Mouse (Mus musculus) cerebellum, adult 2 months (tissue): ENCODE results near the gene Ankrd9.

Experiments used
- CTCF ChIP-seq: fragments of 200-500 bp; IDR thresholded peaks from 2 replicates; pipeline ENCODE4 v1.5.1; 2011; ENCODE audit warnings: low read depth, mild to moderate bottlenecking, control low read depth, low read length, moderate library complexity, borderline replicate concordance; ENCODE audit not compliant: insufficient read depth
- POLR2A ChIP-seq: fragments of 200-500 bp; IDR thresholded peaks from 2 replicates; pipeline ENCODE4 v1.6.1; 2011; ENCODE audit warnings: low read length, control low read depth, borderline replicate concordance; ENCODE audit not compliant: insufficient read depth

DNA sequence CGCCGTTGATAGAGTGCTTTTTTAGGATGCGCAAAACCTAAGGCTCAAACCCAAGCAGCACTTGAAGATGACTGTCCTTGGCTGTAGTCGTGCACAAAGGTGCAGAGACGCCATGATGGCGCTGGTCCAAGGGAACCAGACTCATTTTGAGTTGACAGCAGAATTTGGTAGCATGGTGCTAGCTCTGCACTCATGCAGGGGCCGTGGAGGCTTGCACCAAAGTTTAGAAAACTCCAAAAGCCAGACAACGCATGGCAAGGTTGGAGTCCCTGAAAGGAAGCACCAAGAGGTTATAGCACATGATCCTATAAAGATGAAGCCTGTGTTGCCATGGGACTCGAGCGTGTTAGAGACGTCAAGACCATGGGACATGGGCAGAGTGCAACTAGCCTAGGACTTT is 39.2 kb upstream of the Ankrd9 start:
- TF ChIP-seq CTCF = no peak
- no peak for TF ChIP-seq POLR2A
